Mouse (Mus musculus): Measurements from ENCODE around the gene Dlk2.

GRCm38 (mm10) chr17:46301892-46302291, 4.7 kb downstream of the Dlk2 start:
- TF ChIP-seq CTCF (IDR thresholded peaks at IDR 0.05; ENCODE audit: insufficient read depth, low read depth, low read length) (no peak), POLR2A (IDR thresholded peaks at IDR 0.05; ENCODE audit: insufficient read depth, low read depth, low read length) (no peak)
